Mouse (Mus musculus) heart, postnatal 14 days (tissue): ENCODE data around the gene Sgip1. TPM values are rescaled to one million over a fixed set of nuclear protein-coding genes. Genes with fewer than 3 reads are reported as not detected.
A peak's percentile ranks its signal among the peaks of the same experiment; 100 is the strongest.

Experiments used
- DNase-seq, 2 experiments: peaks; one replicate each; pipeline ENCODE4 v3.0.0; 2021 to 2022
- intact Hi-C: fragments of 180-260 bp; cut with DNase I; formaldehyde crosslinking; loops from one replicate; pipeline ENCODE4 v1.15.1; 2025
- total RNA-seq, 2 experiments: library from RNA; stranded (reverse); gene quantifications; 2 replicates each; pipeline ENCODE4 v1.2.3; 2021

Sgip1 gene
- total RNA-seq, 2 experiments from 2014 or later = 0.90 to 1.4 TPM

DNA sequence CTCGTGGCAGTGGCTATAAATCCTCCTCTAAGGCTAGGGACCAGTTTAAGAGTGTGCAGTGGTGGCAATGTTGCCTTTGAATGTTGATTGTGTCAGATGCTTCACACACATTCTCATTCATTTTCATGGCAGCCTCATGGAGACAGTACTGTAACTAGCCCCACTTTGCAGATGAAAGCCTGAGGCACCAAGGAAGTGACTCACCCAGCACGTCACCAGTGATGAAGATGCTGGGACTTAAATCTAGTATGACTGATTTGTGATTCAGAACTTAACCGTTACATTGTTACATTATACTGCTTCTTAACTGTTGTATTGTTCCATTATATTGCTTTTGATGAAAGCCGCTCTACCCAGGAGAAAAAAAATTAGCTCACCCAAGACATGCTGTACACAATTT lies 145.8 kb downstream of the Sgip1 start:
- no peak for DNase-seq
- intact Hi-C loops = no loop called here

DNA sequence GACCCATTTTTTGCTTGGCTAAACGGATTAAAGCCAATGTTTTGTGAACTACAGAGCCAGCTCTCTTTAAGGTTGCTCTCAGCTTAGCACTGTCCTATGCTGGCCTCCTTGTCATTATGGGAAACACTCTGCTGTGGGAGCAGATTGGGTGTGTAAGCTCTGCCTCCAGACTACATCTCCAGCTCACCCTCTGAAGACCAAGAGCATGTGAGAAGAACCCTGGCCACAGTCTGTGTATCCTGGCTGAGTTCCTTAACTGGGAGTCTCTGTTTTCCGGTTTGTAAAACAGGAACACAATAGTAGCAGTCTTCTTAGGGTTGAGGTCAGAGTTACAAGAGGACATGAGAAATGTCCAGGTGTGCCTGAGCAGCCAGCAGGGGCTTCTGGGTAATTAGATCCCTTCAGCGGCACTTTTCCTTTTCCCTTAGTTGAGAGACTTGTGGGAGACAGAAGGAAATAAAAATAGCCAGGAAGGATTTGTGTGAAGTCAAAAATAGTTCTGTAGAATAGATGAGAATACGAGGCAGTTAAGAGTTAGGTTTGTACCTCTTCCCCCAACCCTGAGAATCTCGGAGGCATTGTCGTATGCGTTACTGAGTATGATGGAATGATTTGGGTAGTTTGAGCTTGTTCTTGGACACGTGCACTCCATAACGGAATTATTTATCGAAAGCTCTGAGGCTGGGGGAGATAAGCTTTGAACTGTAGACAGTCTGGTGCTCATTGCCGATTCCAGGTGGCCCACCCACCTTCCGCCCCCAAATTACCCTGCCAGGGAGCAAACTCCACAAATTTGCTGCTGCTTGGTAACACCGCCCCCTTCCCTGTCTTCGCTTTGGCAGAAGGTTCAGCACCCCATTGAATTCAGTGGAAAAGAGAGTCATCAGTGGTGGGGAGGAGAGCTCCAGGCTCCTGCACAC lies 146.9 kb downstream of the Sgip1 start:
- intact Hi-C loops = no loop called here
- no peak for DNase-seq

DNA sequence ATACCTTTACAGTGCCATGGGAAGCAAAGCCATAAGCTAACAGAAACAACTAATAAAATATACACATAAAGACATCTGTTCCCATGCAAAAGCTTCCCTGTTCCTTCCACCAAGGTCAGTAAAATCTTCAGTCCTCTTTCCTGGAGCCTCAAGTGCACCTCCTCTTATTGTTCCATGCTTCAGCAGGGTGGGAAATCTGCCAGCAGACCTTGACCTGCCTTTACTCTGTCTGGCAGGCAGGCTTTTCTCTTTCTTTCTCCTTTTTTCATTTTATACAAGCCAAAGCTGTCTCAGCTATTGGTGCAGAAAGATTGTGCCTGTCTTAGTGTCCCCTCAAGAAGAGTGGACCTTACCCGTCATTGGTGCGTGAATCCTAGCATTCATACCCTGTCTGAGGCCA lies 154.8 kb downstream of the Sgip1 start:
- no peak for DNase-seq
- intact Hi-C loops = no loop called here

DNA sequence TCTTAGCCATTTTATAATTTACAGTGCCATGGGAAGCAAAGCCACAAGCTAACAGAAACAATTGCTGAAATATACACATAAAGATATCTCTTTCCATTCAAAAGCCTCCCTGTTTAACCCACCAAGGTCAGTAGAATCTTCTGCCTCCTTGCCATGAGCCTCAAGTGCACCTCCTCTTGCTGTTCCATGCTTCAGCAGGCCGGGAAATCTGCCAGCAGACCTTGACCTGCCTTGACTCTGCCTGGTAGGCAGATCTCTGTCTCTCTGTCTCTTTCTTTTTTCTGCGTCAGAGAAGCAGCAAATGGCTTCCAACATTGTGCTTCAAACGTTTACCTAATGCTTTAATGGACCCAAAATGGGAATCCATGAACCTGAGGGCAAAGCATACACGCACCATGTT lies 157.9 kb downstream of the Sgip1 start:
- intact Hi-C loops = no loop called here
- no peak for DNase-seq

- intact Hi-C loops = no loop called here
- peak; percentile 16 to 33 for DNase-seq
Measured at GRCm38 (mm10) chr4:102899683-102900082, 158.6 kb downstream of the Sgip1 start.

- DNase-seq = no peak
- intact Hi-C loops = no loop called here
Measured at GRCm38 (mm10) chr4:102900166-102900565, 159.1 kb downstream of the Sgip1 start.

DNA sequence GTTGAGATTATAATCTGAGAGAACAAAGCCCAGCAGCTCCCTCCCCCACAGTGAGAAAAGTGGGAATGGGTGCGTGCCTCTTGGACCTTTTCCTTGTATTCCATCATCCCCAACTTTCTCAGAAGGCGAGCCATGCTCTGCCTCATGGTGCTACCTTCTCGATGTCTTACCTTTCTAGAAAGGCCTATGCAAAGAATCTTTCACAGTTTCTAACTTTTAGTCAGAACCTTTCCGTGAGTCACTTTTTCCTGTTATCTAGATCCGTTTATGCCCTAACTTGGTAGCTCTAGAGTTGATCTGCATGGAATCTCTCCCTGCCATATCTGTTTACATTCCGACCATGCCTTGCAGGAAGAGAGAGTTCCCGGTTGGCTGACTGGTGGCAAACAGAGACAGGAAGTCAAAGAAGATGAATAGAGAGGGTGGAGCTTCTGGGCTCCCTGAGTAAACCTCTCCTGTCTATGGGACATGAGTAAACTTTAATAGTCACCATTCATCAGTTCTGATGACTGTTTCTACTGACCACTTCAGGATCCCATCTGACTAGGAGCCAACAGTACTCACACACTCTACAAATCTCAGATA lies 166.8 kb downstream of the Sgip1 start:
- intact Hi-C loops = no loop called here

DNA sequence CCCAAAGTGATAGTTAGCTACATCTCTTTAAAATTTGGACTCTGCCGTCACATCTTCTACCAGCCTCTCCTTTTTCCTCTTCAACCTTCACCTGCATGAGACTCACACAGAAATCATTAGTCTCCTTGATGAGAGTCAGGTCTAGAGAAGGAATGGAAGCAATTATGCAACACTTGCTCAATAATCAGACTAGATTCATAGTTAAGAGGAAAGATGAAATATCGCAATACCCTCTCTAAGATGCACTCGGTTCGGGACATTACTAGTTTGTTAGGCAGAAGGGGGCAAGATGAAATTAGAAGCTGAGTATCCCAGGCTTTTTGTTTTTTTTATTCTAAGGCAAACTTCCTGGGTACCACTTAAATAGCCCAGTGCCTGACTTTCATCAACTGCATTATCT lies 169.1 kb downstream of the Sgip1 start:
- intact Hi-C loops = no loop called here
- DNase-seq = no peak

More for the DNA sequence above, 166.8 kb downstream of the Sgip1 start:
- no peak for DNase-seq

GRCm38 (mm10) chr4:102913176-102913575 lies 172.1 kb downstream of the Sgip1 start:
- intact Hi-C loops = no loop called here

GRCm38 (mm10) chr4:102913700-102914327 lies 172.7 kb downstream of the Sgip1 start:
- intact Hi-C loops = no loop called here
- no peak for DNase-seq

More at GRCm38 (mm10) chr4:102913176-102913575, 172.1 kb downstream of the Sgip1 start:
- no peak for DNase-seq

- intact Hi-C loops = no loop called here
- DNase-seq = no peak
Measured at GRCm38 (mm10) chr4:102918191-102918590, 177.1 kb downstream of the Sgip1 start.

DNA sequence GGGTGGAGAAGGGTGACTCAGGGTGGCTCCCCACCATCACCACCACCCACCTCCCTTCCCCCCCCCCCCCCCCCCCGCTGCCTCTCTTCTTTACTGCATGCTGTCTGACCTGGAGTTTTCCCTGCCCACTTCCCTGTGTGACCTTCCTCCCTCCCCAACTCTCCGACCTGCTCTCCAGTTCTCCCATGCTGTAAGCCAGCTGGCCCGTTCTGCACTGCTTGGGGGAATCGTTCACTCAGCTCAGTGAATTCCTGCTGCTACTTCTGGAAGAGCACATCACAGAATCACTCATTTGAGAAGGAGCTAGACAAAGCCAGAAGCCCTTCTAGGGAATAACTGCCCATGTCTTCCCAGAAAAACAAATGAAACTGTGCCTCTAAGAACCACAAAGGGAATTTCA lies 188.4 kb downstream of the Sgip1 start:
- DNase-seq = no peak
- intact Hi-C loops = no loop called here

- no peak for DNase-seq
- intact Hi-C loops = no loop called here
Measured at GRCm38 (mm10) chr4:102930679-102931078, 189.6 kb downstream of the Sgip1 start.

GRCm38 (mm10) chr4:102940266-102940665 lies 199.2 kb downstream of the Sgip1 start:
- DNase-seq = no peak
- intact Hi-C loops = no loop called here

GRCm38 (mm10) chr4:102940738-102941137 lies 199.6 kb downstream of the Sgip1 start:
- no peak for DNase-seq
- intact Hi-C loops = no loop called here

DNA sequence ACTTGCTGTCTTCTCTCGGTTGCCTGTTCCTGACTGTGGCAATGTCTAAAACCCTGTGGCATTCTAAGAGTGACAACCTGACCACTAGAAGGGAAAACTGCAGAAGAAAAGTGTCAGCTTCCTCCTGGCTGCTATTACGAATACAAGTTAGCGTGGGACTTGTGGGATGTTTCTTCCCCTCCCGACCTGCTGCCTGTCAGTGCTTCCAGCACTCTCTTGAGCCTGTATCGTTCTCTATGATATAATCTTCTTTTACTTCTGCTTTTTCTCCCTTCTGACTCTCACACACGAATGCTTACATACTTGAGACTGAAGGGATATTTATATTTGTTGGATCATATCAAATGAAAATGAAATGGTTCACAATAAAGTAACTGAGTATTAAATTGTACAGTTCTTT lies 203.2 kb downstream of the Sgip1 start:
- intact Hi-C loops = no loop called here
- DNase-seq = no peak

DNA sequence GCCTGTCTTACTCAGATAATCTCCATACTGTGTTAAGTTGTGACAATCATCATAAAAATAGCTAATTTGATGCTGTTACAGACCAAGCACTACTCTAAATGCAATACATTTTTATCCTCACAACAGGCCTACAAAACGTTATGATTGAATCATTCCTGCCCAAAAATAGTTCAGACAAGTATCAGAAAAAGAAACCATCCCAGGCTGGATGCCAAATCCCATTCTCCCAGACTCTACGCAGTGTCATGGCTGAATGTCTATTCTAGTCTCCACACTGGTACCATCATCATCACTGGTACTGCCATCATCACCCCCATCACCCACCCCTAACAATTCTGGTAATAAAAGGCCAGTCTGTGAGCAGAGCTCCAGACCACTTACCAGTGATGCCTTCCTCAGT lies 211.4 kb downstream of the Sgip1 start:
- intact Hi-C loops = no loop called here
- DNase-seq = no peak

DNA sequence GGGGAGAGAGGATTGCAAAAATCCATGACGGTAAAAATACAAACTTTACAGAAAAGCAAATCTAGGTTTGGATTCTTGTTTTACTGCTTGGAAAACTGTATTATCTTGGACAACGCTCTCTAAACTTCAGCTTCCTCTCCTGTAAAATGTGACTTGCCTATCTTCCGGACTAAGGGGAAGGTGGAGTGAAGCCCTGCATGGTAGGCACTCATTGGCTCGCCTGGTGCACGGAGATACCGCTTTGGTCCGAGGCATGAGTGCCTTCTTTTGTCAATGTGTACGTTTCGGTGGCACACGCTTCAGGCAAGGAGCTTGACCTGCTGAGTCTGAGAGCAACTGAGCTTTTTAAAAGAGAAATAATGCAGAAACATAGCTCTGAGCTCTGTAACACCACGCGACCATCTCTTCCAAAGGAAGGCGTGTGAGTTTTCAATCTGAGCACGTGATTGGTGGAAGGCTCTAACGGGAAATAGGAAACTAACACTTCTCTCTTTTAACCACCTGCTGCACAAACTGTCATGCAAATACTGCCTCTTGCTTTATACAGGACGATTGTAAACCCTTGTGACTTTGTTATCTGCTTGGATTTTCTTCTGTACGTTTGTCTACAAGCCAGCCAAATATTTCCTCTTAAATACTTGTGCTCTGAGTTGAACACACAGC lies 214.3 kb downstream of the Sgip1 start:
- intact Hi-C loops = no loop called here
- DNase-seq = no peak

DNA sequence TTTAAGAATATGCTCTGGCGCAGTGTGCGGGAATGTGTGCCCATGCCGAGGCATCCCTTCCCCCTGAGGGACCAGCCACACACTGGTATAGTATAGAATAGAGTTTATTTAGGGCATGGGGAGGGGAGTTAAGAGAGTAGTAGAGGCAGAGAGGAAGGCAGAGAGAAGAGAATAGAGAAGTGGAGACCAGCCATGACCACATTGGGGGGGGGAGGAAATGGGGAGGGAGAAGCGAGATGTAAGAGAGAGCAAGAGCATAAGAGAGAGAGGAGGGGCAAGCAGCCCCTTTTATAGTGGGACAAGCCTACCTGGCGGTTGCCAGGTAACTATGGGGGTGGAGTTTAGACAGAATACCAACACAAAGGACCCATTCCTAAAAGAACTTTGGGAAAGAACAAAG lies 218.3 kb downstream of the Sgip1 start:
- intact Hi-C loops = no loop called here
- DNase-seq = no peak

- DNase-seq = no peak
- intact Hi-C loops = no loop called here
Measured at GRCm38 (mm10) chr4:102964174-102964573, 223.1 kb downstream of the Sgip1 start.

DNA sequence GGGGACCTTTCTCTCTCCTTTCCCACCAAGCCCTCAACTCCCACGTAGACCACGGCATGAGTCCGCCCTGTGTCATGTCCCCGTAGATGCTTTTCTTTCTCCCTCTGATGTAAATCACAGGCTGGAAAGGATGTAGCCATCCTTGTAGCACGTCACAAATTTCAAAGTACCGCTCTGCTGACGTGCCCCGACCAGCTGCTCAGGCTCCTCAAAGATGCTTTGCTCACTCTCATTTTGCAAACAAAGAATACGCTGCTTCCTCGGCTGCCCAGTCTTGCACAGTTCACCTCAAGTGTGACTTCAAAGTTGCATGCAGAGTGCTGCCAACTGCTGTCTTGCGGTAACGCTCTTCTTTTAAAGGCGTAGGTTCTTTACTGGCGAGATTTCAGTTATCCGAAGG lies 226.7 kb downstream of the Sgip1 start:
- intact Hi-C loops = no loop called here
- DNase-seq = no peak
